Mouse (Mus musculus) fat pad, adult 2 months (tissue): ENCODE results near the gene Rpl10-ps3.

Experiments
- DNase-seq: peaks from one replicate; pipeline ENCODE4 v3.0.0-alpha.2; 2011; ENCODE audit warnings: low read depth, low spot score; ENCODE audit errors: extremely low read depth

Gene Rpl10-ps3

GRCm38 (mm10) chr9:50344868-50345267 is at the start of gene Rpl10-ps3:
Rpl10-ps3 (minus strand) TSS chr9:50344968.
- DNase-seq, result no peak

- no peak for DNase-seq
Measured at GRCm38 (mm10) chr9:50375598-50375997, 30.8 kb upstream of the Rpl10-ps3 start.

GRCm38 (mm10) chr9:50374666-50375065 is 29.9 kb upstream of the Rpl10-ps3 start:
- no peak for DNase-seq

- DNase-seq, result no peak
Measured at GRCm38 (mm10) chr9:50368551-50369297, 24.0 kb upstream of the Rpl10-ps3 start.

- DNase-seq, result no peak
Measured at GRCm38 (mm10) chr9:50365059-50365780, 20.5 kb upstream of the Rpl10-ps3 start.

- DNase-seq, result no peak
Measured at GRCm38 (mm10) chr9:50363962-50364361, 19.2 kb upstream of the Rpl10-ps3 start.

- DNase-seq, result no peak
Measured at GRCm38 (mm10) chr9:50363259-50363658, 18.5 kb upstream of the Rpl10-ps3 start.

- DNase-seq, result no peak
Measured at GRCm38 (mm10) chr9:50362556-50362955, 17.8 kb upstream of the Rpl10-ps3 start.

GRCm38 (mm10) chr9:50360370-50360769 is 15.6 kb upstream of the Rpl10-ps3 start:
- DNase-seq, result no peak

GRCm38 (mm10) chr9:50357331-50357730 is 12.6 kb upstream of the Rpl10-ps3 start:
- no peak for DNase-seq

- DNase-seq, result no peak
Measured at GRCm38 (mm10) chr9:50351746-50352145, 7.0 kb upstream of the Rpl10-ps3 start.

GRCm38 (mm10) chr9:50350571-50350970 is 5.8 kb upstream of the Rpl10-ps3 start:
- DNase-seq, result no peak

- no peak for DNase-seq
Measured at GRCm38 (mm10) chr9:50349156-50349555, 4.4 kb upstream of the Rpl10-ps3 start.

GRCm38 (mm10) chr9:50348256-50348655 is 3.5 kb upstream of the Rpl10-ps3 start:
- DNase-seq, result no peak

- no peak for DNase-seq
Measured at GRCm38 (mm10) chr9:50335539-50336325, 9.0 kb downstream of the Rpl10-ps3 start.

GRCm38 (mm10) chr9:50333413-50333812 is 11.4 kb downstream of the Rpl10-ps3 start:
- no peak for DNase-seq

GRCm38 (mm10) chr9:50324355-50325225 is 20.2 kb downstream of the Rpl10-ps3 start:
- DNase-seq, result no peak

- no peak for DNase-seq
Measured at GRCm38 (mm10) chr9:50320729-50321128, 24.0 kb downstream of the Rpl10-ps3 start.

- no peak for DNase-seq
Measured at GRCm38 (mm10) chr9:50319506-50319905, 25.3 kb downstream of the Rpl10-ps3 start.

GRCm38 (mm10) chr9:50317299-50317698 is 27.5 kb downstream of the Rpl10-ps3 start:
- no peak for DNase-seq

GRCm38 (mm10) chr9:50315650-50316049 is 29.1 kb downstream of the Rpl10-ps3 start:
- DNase-seq, result no peak
